Mouse (Mus musculus) lung, postnatal 0 days (tissue): ENCODE measurements around the gene Phf10. TPM values are rescaled to one million over a fixed set of nuclear protein-coding genes. Genes with fewer than 3 reads are reported as not detected.
"Not testable (repeated sequence)": the region's sequence is repeated elsewhere in the genome, so short reads cannot be mapped to it uniquely, and the experiment has no call there.

Experiments
- ATAC-seq: fragments of 200-750 bp; cut with Nextera tagmentation; 2 replicates; pipeline ENCODE4 v1.8.0; 2017; ENCODE audit warnings: moderate library complexity
- DNase-seq: peaks from one replicate; pipeline ENCODE4 v3.0.0-alpha.2; 2016; ENCODE audit warnings: low spot score
- H3K27ac ChIP-seq: fragments of 300-500 bp; sonication (generic); 2 replicates; pipeline ENCODE4 v1.5.1; 2014; ENCODE audit warnings: antibody characterized with exemption, mild to moderate bottlenecking, low read length, mixed read lengths
- H3K27me3 ChIP-seq: fragments of 300-500 bp; sonication (generic); replicated peaks from 2 replicates; pipeline ENCODE4 v1.6.1; 2014; ENCODE audit warnings: low read length, mixed read lengths; ENCODE audit not compliant: insufficient read depth
- H3K36me3 ChIP-seq: fragments of 300-500 bp; sonication (generic); 2 replicates; pipeline ENCODE4 v1.6.1; 2014; ENCODE audit warnings: low read length, mixed read lengths; ENCODE audit not compliant: insufficient read depth
- H3K4me1 ChIP-seq: fragments of 300-500 bp; sonication (generic); 2 replicates; pipeline ENCODE4 v1.6.1; 2014; ENCODE audit warnings: antibody characterized with exemption, low read depth, low read length, mixed read lengths; ENCODE audit not compliant: insufficient read depth
- H3K4me2 ChIP-seq: fragments of 300-500 bp; sonication (generic); replicated peaks from 2 replicates; pipeline ENCODE4 v1.6.1; 2014; ENCODE audit warnings: low read depth, mild to moderate bottlenecking, low read length, moderate library complexity, mixed read lengths
- H3K4me3 ChIP-seq: fragments of 300-500 bp; sonication (generic); 2 replicates; pipeline ENCODE4 v1.5.1; 2014; ENCODE audit warnings: low read depth, low read length
- H3K9ac ChIP-seq: fragments of 300-500 bp; sonication (generic); replicated peaks from 2 replicates; pipeline ENCODE4 v1.6.1; 2014; ENCODE audit warnings: low read depth, mild to moderate bottlenecking
- H3K9me3 ChIP-seq: fragments of 300-500 bp; sonication (generic); 2 replicates; pipeline ENCODE4 v1.6.1; 2016; ENCODE audit warnings: low read length, mixed read lengths
- CTCF ChIP-seq: IDR thresholded peaks from 2 replicates; pipeline ENCODE4 v1.5.1; 2016; ENCODE audit warnings: antibody characterized with exemption, mild to moderate bottlenecking
- EP300 ChIP-seq: IDR thresholded peaks from 2 replicates; pipeline ENCODE4 v1.6.1; 2016; ENCODE audit warnings: antibody characterized with exemption, mild to moderate bottlenecking, control low read depth
- WGBS: fragments of 180-500 bp; shearing (Covaris S2); extraction: QIAGEN DNeasy Blood & Tissue Kit; methylation state at CpG from one replicate; pipeline ENCODE4 v1.1.7; 2014; 5-methylcytosine and 5-hydroxymethylcytosine counted together
- polyA plus RNA-seq: library from polyadenylated mRNA; unstranded; fragments of >200 nt; fragmentation: Nextera tagmentation; extraction: Ambion mirVana; gene quantifications from 2 replicates; pipeline ENCODE4 v1.2.1, GENCODE M21; 2015

Phf10 gene
- polyA plus RNA-seq, 1 experiment from 2014 or later: 32.5 TPM

- Histone ChIP-seq H3K4me2 (no peak overlapping the region), H3K9ac (no peak overlapping the region), H3K36me3 (no peaks in the 10 kb centered on the region), H3K9me3 (no peaks in the 10 kb centered on the region), H3K27ac (no peak overlapping the region), H3K4me1 (no peaks in the 10 kb centered on the region), H3K27me3 (no peaks in the 10 kb centered on the region), H3K4me3 (no peak overlapping the region)
- ATAC-seq (no peak), DNase-seq (no peak)
- TF ChIP-seq EP300: no peak
- TF ChIP-seq CTCF: no peak
- WGBS: 50% methylated on average over 5 of the region's 5 CpGs
These were observed 25.1 kb downstream of the Phf10 start for GRCm38 (mm10) chr17:14935841-14936605.

- not testable (repeated sequence) for ATAC-seq, DNase-seq
These were observed 25.8 kb downstream of the Phf10 start for GRCm38 (mm10) chr17:14935280-14935679.

GRCm38 (mm10) chr17:14931469-14931868, 29.6 kb downstream of the Phf10 start:
- Histone ChIP-seq H3K9ac (no peak overlapping the region), H3K27me3 (no peaks in the 10 kb centered on the region), H3K36me3 (no peaks in the 10 kb centered on the region), H3K4me3 (no peak overlapping the region), H3K4me1 (no peaks in the 10 kb centered on the region), H3K9me3 (no peaks in the 10 kb centered on the region), H3K4me2 (no peak overlapping the region), H3K27ac (no peak overlapping the region)
- DNase-seq (no peak), ATAC-seq (no peak)
- TF ChIP-seq CTCF: no peak
- TF ChIP-seq EP300: no peak
- 74% methylated on average over 5 of the region's 5 CpGs for WGBS

More at GRCm38 (mm10) chr17:14935280-14935679, 25.8 kb downstream of the Phf10 start:
- not testable (repeated sequence) for H3K27ac ChIP-seq, H3K9me3 ChIP-seq, H3K36me3 ChIP-seq, H3K9ac ChIP-seq, H3K4me2 ChIP-seq, H3K27me3 ChIP-seq, H3K4me3 ChIP-seq, H3K4me1 ChIP-seq
- 58% methylated on average over 10 of the region's 14 CpGs for WGBS

- Histone ChIP-seq H3K4me2 (no peak overlapping the region), H3K27ac (no peak overlapping the region), H3K27me3 (no peaks in the 10 kb centered on the region), H3K9ac (no peak overlapping the region), H3K9me3 (no peaks in the 10 kb centered on the region), H3K4me1 (no peaks in the 10 kb centered on the region), H3K36me3 (no peaks in the 10 kb centered on the region), H3K4me3 (no peak overlapping the region)
- no peak for ATAC-seq
- 75% methylated on average over 7 of the region's 7 CpGs for WGBS
- TF ChIP-seq EP300 (no peak), CTCF (no peak)
- no peak for DNase-seq
These were observed 30.4 kb downstream of the Phf10 start for GRCm38 (mm10) chr17:14930697-14931096.

GRCm38 (mm10) chr17:14928631-14929030, 32.4 kb downstream of the Phf10 start:
- Histone ChIP-seq H3K4me2 (no peak overlapping the region), H3K9me3 (no peaks in the 10 kb centered on the region), H3K27ac (no peak overlapping the region), H3K4me3 (no peak overlapping the region), H3K4me1 (no peaks in the 10 kb centered on the region), H3K9ac (no peak overlapping the region), H3K27me3 (no peaks in the 10 kb centered on the region), H3K36me3 (no peaks in the 10 kb centered on the region)
- no peak for ATAC-seq
- WGBS: 52% methylated on average over 5 of the region's 5 CpGs
- DNase-seq: no peak
- TF ChIP-seq EP300: no peak
- no peak for TF ChIP-seq CTCF

DNA sequence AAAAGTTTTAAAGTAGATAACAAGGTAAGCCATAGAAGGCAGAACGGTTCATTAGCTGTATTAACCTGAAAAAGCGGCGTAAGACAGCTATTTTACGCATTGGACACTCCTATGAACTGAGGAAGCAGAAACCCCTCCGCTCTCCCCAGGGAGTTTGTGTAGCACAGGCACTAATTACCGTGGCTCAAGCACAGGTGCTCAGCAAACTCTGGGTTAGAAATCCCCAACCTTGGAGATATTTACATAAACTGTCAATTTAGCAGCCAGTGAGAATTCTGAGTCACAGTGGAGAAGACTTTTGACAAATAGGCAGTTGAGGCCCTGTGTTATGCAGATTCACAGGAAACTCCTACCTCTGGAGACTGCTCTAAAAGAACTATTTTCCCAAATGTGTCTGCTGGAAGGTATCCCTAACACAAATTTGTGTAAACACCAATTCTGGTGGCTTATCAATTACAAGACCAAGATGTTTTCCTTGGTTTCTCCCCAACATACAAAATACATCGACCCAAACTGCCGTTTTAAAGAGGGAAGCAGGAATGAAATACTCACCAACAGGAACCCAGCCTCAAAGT, 33.3 kb downstream of the Phf10 start:
- no peaks in the 10 kb centered on the region for H3K36me3 ChIP-seq
- H3K27ac ChIP-seq: no peak overlapping the region
- H3K4me2 ChIP-seq: no peak overlapping the region
- DNase-seq (no peak), ATAC-seq (no peak)
- WGBS: 77% methylated on average over 8 of the region's 8 CpGs
- TF ChIP-seq CTCF: no peak
- TF ChIP-seq EP300: no peak
- no peaks in the 10 kb centered on the region for H3K9me3 ChIP-seq
- no peaks in the 10 kb centered on the region for H3K27me3 ChIP-seq
- H3K4me3 ChIP-seq: no peak overlapping the region
- H3K4me1 ChIP-seq: no peaks in the 10 kb centered on the region
- no peak overlapping the region for H3K9ac ChIP-seq
